Mouse (Mus musculus) c-Kit-positive CD71-positive TER-119-negative erythroid progenitor cells, embryonic 14.5 days (primary cell): ENCODE data around the gene Amt.

Experiments
- DNase-seq: peaks from one replicate; pipeline ENCODE4 v3.0.0-alpha.2; 2013; ENCODE audit warnings: low read depth

Gene Amt

GRCm38 (mm10) chr9:108339886-108340257 is 43.2 kb downstream of the Amt start:
- DNase-seq, result peak; percentile 41

GRCm38 (mm10) chr9:108340258-108341138 is 43.8 kb downstream of the Amt start:
- peak; percentile 83 for DNase-seq

GRCm38 (mm10) chr9:108341139-108341475 is 44.5 kb downstream of the Amt start:
- DNase-seq, result no peak

- DNase-seq, result no peak
Observed at GRCm38 (mm10) chr9:108341801-108342200, 45.1 kb downstream of the Amt start.

GRCm38 (mm10) chr9:108342301-108342831 is 45.7 kb downstream of the Amt start:
- no peak for DNase-seq

GRCm38 (mm10) chr9:108343331-108343730 is 46.7 kb downstream of the Amt start:
- no peak for DNase-seq

GRCm38 (mm10) chr9:108343835-108344234 is 47.2 kb downstream of the Amt start:
- DNase-seq, result peak; percentile 46

- no peak for DNase-seq
Observed at GRCm38 (mm10) chr9:108344471-108344870, 47.8 kb downstream of the Amt start.

GRCm38 (mm10) chr9:108347024-108347423 is 50.4 kb downstream of the Amt start:
- no peak for DNase-seq

- peak; percentile 70 for DNase-seq
Observed at GRCm38 (mm10) chr9:108347540-108348289, 51.1 kb downstream of the Amt start, which contains the start of gene Usp4. Usp4 (plus strand) TSS chr9:108347853.

GRCm38 (mm10) chr9:108348290-108348680 is 51.6 kb downstream of the Amt start:
- no peak for DNase-seq

GRCm38 (mm10) chr9:108349727-108350126 is 53.1 kb downstream of the Amt start:
- no peak for DNase-seq
